Mouse (Mus musculus) right cerebral cortex, postnatal 14 days (tissue): Measurements from ENCODE around the gene Ddx55.

Experiments
- DNase-seq: peaks from one replicate; pipeline ENCODE4 v3.0.0; 2022

Ddx55 gene

DNA sequence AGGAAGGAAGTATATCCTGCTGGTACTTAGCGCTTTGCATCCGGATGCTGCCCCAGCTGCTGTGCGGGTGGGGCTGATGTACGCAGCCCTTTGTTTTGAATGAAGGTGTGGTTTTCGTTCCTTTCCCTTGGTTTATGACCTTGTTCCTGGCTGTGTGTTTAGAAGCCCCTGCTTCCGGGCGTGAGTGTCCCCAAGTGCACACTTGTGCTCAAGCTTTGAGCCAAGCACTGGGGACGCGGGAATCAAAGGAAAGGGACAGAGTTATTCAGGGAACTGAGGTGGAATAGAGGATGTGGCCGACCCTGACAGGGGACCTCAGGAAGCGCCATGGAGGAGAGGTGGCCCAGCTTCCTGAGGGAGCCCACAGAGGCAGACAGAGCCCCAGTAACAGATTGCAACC lies 62.0 kb downstream of the Ddx55 start:
- DNase-seq, result no peak

DNA sequence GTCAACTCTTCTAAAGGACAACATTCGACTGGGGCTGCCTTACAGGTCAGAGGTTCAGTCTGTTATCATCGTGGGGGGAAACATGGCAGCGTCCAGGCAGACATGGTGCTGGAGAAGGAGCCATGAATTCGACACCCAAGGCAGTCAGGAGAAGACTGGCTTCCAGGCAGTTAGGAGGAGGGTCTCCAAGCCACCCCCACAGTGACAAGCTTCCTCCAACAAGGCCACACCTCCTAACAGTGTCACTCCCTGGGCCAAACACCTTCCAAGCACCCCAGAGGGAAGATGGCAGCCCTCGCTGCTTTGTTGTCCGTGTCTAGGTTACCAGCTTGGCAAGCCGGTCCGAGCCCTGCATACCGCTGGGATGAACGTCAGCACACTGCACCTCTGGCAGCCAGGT lies 66.0 kb downstream of the Ddx55 start:
- DNase-seq, result no peak
